Mouse (Mus musculus) neural tube, embryonic 14.5 days (tissue): ENCODE data around the gene Lonp2. TPM values are rescaled to one million over a fixed set of nuclear protein-coding genes. Genes with fewer than 3 reads are reported as not detected.

Experiments used
- ATAC-seq: fragments of 200-750 bp; cut with Nextera tagmentation; 2 replicates; pipeline ENCODE4 v1.8.0; 2017; ENCODE audit warnings: low read depth, mild to moderate bottlenecking, moderate TSS enrichment, moderate library complexity
- H3K27ac ChIP-seq: fragments of 300-500 bp; sonication (generic); 2 replicates; pipeline ENCODE4 v1.5.1; 2014; ENCODE audit warnings: low read depth, mild to moderate bottlenecking, control low read depth, low read length, moderate library complexity, mixed read lengths
- H3K27me3 ChIP-seq: fragments of 300-500 bp; sonication (generic); 2 replicates; pipeline ENCODE4 v1.6.1; 2014; ENCODE audit warnings: low read length; ENCODE audit not compliant: control insufficient read depth, insufficient read depth
- H3K36me3 ChIP-seq: fragments of 300-500 bp; sonication (generic); 2 replicates; pipeline ENCODE4 v1.6.1; 2014; ENCODE audit warnings: low read length, mixed read lengths; ENCODE audit not compliant: control insufficient read depth, insufficient read depth
- H3K4me1 ChIP-seq: fragments of 300-500 bp; sonication (generic); 2 replicates; pipeline ENCODE4 v1.6.1; 2014; ENCODE audit warnings: low read length; ENCODE audit not compliant: control insufficient read depth, insufficient read depth
- H3K4me2 ChIP-seq: fragments of 300-500 bp; sonication (generic); 2 replicates; pipeline ENCODE4 v1.6.1; 2014; ENCODE audit warnings: mild to moderate bottlenecking, low read depth, low read length, control low read depth
- H3K4me3 ChIP-seq: fragments of 300-500 bp; sonication (generic); 2 replicates; pipeline ENCODE4 v1.5.1; 2014; ENCODE audit warnings: low read depth, low read length, control low read depth, mixed read lengths
- H3K9ac ChIP-seq: fragments of 300-500 bp; sonication (generic); replicated peaks from 2 replicates; pipeline ENCODE4 v1.6.1; 2014; ENCODE audit warnings: low read depth, mild to moderate bottlenecking, control low read depth, low read length, mixed read lengths
- H3K9me3 ChIP-seq: fragments of 300-500 bp; sonication (generic); 2 replicates; pipeline ENCODE4 v1.6.1; 2016; ENCODE audit warnings: low read length; ENCODE audit not compliant: control insufficient read depth
- WGBS: fragments of 180-500 bp; shearing (Covaris S2); extraction: QIAGEN DNeasy Blood & Tissue Kit; methylation state at CpG from one replicate; pipeline ENCODE4 v1.1.7; 2014; 5-methylcytosine and 5-hydroxymethylcytosine counted together
- polyA plus RNA-seq: library from polyadenylated mRNA; unstranded; fragments of >200 nt; fragmentation: Nextera tagmentation; extraction: Ambion mirVana; gene quantifications from 2 replicates; pipeline ENCODE4 v1.2.1, GENCODE M21; 2014

The Lonp2 gene
- polyA plus RNA-seq, 1 experiment from 2014 or later = 82.5 TPM

DNA sequence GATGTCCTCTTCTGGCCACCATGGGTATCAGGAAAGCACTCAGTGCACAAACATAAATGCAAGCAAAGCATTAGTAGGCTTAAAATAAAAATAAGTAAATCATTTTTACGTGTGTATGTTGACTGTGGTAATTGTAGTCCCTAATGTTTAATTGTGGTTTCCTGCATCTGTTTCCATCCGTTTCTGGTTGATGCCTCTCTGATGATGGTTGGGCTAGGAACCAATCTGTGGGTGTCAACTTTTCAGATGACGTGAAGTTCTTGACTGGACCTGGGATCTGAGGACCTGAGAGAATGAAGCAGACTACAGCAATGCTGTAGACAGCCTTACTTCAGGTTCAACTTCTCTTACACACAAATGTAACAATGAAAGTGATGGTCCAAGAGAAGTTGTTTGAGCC is 19.2 kb upstream of the Lonp2 start:
- no peak overlapping the region for H3K4me2 ChIP-seq
- no peaks in the 10 kb centered on the region for H3K9me3 ChIP-seq
- no peaks in the 10 kb centered on the region for H3K27me3 ChIP-seq
- WGBS = 88% methylated on average over 3 of the region's 3 CpGs
- no peaks in the 10 kb centered on the region for H3K4me1 ChIP-seq
- no peak overlapping the region for H3K27ac ChIP-seq
- no peak overlapping the region for H3K4me3 ChIP-seq
- H3K9ac ChIP-seq = no peak overlapping the region
- ATAC-seq = no peak
- no peaks in the 10 kb centered on the region for H3K36me3 ChIP-seq

DNA sequence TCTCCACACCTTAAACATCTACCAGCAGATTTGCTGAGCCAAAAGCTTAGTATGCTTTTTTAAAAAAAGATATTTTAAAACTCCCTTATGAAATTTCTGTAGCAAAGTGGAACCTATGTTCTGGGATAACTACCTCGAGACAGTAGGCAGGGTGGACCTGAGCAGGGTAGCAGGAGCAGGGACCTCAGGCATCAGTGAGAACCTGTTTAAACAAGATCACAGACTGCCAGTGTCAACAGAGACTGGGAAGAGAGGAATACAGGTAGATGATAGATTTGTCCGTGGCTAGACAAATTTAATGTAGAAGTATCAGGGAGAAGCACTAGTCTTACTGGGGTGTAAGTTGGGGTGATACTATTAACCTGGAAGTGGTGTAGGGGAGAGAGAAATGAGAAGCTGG is 10.0 kb upstream of the Lonp2 start:
- H3K4me1 ChIP-seq = no peaks in the 10 kb centered on the region
- no peak overlapping the region for H3K4me2 ChIP-seq
- H3K4me3 ChIP-seq = no peak overlapping the region
- H3K27me3 ChIP-seq = no peaks in the 10 kb centered on the region
- H3K27ac ChIP-seq = no peak overlapping the region
- no peaks in the 10 kb centered on the region for H3K36me3 ChIP-seq
- 90% methylated on average over 2 of the region's 2 CpGs for WGBS
- ATAC-seq = no peak
- H3K9me3 ChIP-seq = no peaks in the 10 kb centered on the region
- no peak overlapping the region for H3K9ac ChIP-seq

DNA sequence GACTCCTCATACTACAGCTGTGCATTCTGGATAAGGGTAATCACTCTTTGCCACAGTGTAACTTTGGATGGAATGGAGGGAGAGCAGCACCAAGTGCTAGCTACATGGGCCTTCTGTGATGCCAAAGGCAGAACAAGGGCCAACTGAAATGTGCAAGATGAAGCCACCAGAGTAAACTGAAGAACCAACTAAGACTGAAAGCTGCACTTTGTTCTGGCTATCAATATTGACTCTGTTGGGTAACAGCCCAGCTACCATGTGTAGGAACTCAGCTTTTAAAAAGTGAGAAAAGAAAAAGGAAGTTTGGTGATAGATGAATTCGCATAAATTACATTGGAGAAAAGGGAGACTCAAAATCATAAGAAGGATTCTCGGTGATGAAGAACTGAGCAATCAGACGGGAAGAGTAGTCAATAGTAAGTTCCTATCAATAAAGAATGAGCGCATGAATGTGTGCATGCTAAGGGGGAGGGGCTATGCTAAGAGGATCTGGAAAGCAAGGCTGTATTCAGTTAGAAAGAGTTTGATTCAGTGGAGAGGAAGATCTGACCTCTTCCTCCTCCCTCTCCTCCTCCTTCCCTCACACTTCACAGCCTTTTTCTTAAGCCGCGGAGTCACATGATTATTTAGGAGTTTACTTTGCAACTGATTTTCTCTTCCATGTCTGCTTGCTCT is 8.6 kb upstream of the Lonp2 start:
- no peak for ATAC-seq
- H3K27me3 ChIP-seq = no peaks in the 10 kb centered on the region
- no peak overlapping the region for H3K9ac ChIP-seq
- H3K4me3 ChIP-seq = no peak overlapping the region
- H3K4me1 ChIP-seq = no peaks in the 10 kb centered on the region
- no peak overlapping the region for H3K27ac ChIP-seq
- H3K9me3 ChIP-seq = no peaks in the 10 kb centered on the region
- 81% methylated on average over 6 of the region's 6 CpGs for WGBS
- no peaks in the 10 kb centered on the region for H3K36me3 ChIP-seq
- no peak overlapping the region for H3K4me2 ChIP-seq

DNA sequence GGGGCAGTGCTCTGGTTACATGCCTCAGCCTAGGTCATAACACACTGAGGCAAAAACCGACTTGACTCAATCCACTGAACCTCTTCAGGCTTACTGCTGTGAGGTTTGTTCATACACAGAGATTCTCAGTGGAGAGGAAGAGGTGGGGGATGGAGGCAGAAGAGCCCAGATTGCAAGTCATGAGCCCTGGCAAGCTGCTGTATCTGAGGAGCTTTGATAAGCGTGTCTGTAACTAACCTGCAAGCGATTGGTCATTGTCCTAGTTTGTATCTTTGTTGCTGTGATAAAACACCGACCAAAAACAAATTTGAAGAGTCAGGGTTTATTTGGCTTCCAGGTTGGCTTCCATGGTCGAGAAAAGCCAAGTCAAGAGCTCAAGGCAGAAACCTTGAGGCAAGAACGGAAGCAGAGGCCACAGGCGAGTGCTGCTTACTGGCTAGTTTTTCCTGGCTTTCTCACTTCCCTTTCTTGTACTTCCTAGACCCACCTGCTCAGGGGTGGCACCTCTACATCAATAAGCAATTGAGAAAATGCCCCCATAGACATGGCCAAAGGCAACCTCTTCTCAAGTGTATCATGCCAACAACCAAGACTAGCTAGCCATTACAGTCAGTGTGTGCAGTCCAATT is 6.0 kb upstream of the Lonp2 start:
- Histone ChIP-seq H3K4me1 (no peaks in the 10 kb centered on the region), H3K36me3 (no peaks in the 10 kb centered on the region), H3K4me2 (no peak overlapping the region), H3K27ac (no peak overlapping the region), H3K4me3 (no peak overlapping the region), H3K9me3 (no peaks in the 10 kb centered on the region), H3K27me3 (no peaks in the 10 kb centered on the region), H3K9ac (no peak overlapping the region)
- no peak for ATAC-seq
- WGBS = 79% methylated on average over 7 of the region's 7 CpGs

DNA sequence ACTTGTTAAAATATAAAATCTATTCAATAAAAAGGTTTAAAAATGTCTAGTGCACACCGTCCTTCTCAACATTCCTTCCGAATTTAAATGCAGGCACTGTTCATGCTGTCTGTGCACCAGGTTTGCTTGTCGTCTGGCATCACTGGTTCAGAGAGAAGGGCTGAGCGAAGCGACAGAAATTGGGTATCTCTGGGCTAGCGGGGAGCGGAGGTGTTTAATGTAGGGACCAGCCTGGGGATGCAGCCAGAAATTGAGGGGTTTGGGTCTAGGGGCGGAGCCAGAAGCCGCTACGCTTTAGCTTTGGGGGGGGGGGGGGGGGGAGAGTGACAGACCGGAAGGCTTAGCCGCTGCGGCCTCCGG is 312 bp upstream of the Lonp2 start:
- no peaks in the 10 kb centered on the region for H3K9me3 ChIP-seq
- peak overlapping the region; percentile 71; the same call in 1 of the 2 replicates for H3K9ac ChIP-seq
- no peak for ATAC-seq
- peaks cover 12% of the 10 kb centered on the region for H3K4me1 ChIP-seq
- H3K4me3 ChIP-seq = peak overlapping the region; percentile 84
- 2% methylated on average over 12 of the region's 14 CpGs for WGBS
- H3K36me3 ChIP-seq = no peaks in the 10 kb centered on the region
- peak overlapping the region; percentile 86 for H3K27ac ChIP-seq
- no peaks in the 10 kb centered on the region for H3K27me3 ChIP-seq
- H3K4me2 ChIP-seq = peak overlapping the region; percentile 76

DNA sequence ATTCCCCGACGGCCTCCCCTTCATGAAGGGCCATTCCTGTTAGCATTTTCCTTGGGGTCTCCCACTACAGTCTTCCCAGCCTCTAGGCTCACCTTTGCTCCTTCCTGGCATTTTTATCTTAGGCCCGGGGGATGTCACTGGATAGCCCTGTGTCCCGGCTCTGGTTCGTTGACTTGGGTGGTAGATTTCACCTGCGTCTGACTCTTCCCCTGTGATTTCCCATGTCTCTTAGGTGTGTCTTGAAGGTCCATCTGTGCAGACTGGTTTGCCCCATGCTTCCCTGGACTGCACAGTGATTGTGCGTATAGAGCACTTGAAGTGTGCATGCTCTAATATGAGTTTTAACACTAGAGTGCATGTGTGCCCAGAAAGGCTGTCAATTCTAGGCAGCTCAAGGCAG is 1.1 kb downstream of the Lonp2 start:
- no peaks in the 10 kb centered on the region for H3K36me3 ChIP-seq
- peak overlapping the region; percentile 76 for H3K4me2 ChIP-seq
- no peak for ATAC-seq

DNA sequence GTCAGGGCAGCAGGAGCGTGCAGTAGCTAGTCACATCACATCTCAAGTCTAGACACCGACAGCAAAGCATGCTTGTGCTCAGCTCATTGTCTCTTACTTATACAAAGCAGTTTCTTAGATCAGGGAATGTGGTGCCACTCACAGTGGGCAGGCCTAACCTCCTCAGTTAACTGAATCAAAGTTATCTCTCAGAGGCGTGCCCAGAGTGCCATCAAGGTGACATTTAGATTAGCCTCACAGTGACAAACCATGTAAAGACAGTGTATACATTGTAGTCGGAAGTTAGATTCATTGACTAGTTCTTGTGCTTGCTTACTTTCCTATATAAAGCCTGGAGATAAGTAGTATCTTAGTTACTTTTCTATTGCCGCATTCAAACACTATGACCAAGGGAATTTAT is 6.4 kb downstream of the Lonp2 start:
- no peaks in the 10 kb centered on the region for H3K27me3 ChIP-seq
- peaks cover 6% of the 10 kb centered on the region for H3K4me1 ChIP-seq
- peaks cover 9% of the 10 kb centered on the region; the same call in 1 of the 2 replicates for H3K36me3 ChIP-seq
- no peak overlapping the region for H3K4me2 ChIP-seq
- H3K9ac ChIP-seq = no peak overlapping the region
- H3K9me3 ChIP-seq = no peaks in the 10 kb centered on the region
- H3K27ac ChIP-seq = no peak overlapping the region
- WGBS = 92% methylated on average over 5 of the region's 5 CpGs
- H3K4me3 ChIP-seq = no peak overlapping the region
- no peak for ATAC-seq

More for the DNA sequence above, 1.1 kb downstream of the Lonp2 start:
- H3K9ac ChIP-seq = 0 out of 2 replicates have a peak overlapping the region, but pooled peaks have one; percentile 25
- H3K4me1 ChIP-seq = peaks cover 12% of the 10 kb centered on the region
- no peaks in the 10 kb centered on the region for H3K27me3 ChIP-seq
- no peak overlapping the region for H3K27ac ChIP-seq
- H3K4me3 ChIP-seq = peak overlapping the region; percentile 84
- 57% methylated on average over 7 of the region's 7 CpGs for WGBS
- H3K9me3 ChIP-seq = no peaks in the 10 kb centered on the region

DNA sequence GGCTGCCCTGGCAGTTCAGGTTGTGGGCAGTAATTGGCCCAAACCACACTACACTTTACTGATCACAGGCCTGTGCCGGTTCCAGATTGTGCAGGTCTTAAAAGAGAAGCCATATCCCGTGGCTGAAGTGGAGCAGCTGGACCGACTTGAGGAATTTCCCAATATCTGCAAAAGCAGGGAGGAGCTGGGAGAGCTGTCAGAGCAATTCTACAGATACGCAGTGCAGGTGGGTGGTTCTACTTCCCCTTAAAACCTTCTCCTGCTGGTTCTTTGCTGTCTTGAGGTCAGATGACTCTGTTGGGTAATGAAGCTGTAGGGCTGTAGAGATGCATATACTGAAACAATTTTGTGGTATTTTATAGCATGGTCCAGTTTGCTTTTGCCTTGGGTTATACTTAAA is 7.6 kb downstream of the Lonp2 start:
- H3K9me3 ChIP-seq = no peaks in the 10 kb centered on the region
- no peak overlapping the region for H3K4me2 ChIP-seq
- H3K27me3 ChIP-seq = no peaks in the 10 kb centered on the region
- H3K36me3 ChIP-seq = peaks cover 12% of the 10 kb centered on the region; the same call in 1 of the 2 replicates
- H3K9ac ChIP-seq = no peak overlapping the region
- H3K4me1 ChIP-seq = no peaks in the 10 kb centered on the region
- H3K27ac ChIP-seq = no peak overlapping the region
- no peak overlapping the region for H3K4me3 ChIP-seq
- ATAC-seq = no peak
- WGBS = 91% methylated on average over 4 of the region's 4 CpGs

DNA sequence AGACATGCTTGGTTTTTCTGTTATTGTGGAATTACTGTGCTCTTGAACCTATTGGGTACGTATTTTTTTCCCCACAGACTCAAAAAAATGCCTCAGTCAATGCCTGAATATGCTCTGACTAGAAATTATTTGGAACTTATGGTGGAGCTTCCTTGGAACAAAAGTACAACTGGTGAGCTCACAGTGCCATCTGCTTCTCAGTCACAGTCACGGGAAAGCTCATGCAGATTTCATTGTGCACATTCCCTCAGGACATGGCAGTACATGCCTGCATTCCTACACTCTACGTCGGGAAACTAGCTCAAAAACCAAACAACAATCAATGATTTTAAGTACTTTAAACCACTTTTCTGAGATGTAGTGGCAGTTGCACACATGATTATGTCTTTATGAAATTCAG is 14.0 kb downstream of the Lonp2 start:
- WGBS = 83% methylated on average over 4 of the region's 4 CpGs
- Histone ChIP-seq H3K9ac (no peak overlapping the region), H3K4me2 (no peak overlapping the region), H3K27me3 (no peaks in the 10 kb centered on the region), H3K4me1 (no peaks in the 10 kb centered on the region), H3K4me3 (no peak overlapping the region), H3K27ac (no peak overlapping the region), H3K9me3 (no peaks in the 10 kb centered on the region), H3K36me3 (peaks cover 32% of the 10 kb centered on the region)
- ATAC-seq = no peak
